ENCODE assay signal across 34 mouse cellular contexts in genomic region chr2:129527916-129528315, GRCm38 (mm10). TPM values are rescaled to one million over a fixed set of nuclear protein-coding genes. Genes with fewer than 3 reads are reported as not detected.
DNase-seq lines count a peak whose midpoint lies in the region; ATAC-seq lines count a peak whose summit lies in the region.
"Had no signal": no experiment of that assay in that cellular context is flagged by ENCODE, and none has a peak within 500 bp of the region (broad histone marks: within the 10 kb centered on the region; RNA-seq: fewer than 3 reads in every experiment).

No protein-coding gene starts in this region.

- 81% methylated on average over 4 of the region's 4 CpGs for WGBS in stomach, embryonic 16.5 days

- no peak overlapping the region for H3K4me2 ChIP-seq in stomach, embryonic 16.5 days (ENCODE audit: low read depth, low read length)
- H3K4me2 ChIP-seq: heart, embryonic 13.5 days; hindbrain, embryonic 14.5 days had no signal

- peak overlapping the region; percentile 68 for H3K27ac ChIP-seq in stomach, embryonic 16.5 days (ENCODE audit: low read length)
- H3K27ac ChIP-seq: gastrocnemius, adult 2 months; heart, embryonic 10.5 days; heart, embryonic 13.5 days; hindbrain, embryonic 14.5 days; hindbrain, postnatal 0 days had no signal

- no peaks in the 10 kb centered on the region for H3K36me3 ChIP-seq in stomach, embryonic 16.5 days (ENCODE audit: control insufficient read depth, insufficient read depth, low read length)
- H3K36me3 ChIP-seq: heart, embryonic 10.5 days; heart, embryonic 13.5 days had no signal

- no peak overlapping the region for H3K9ac ChIP-seq in stomach, embryonic 16.5 days (ENCODE audit: low read length)
- H3K9ac ChIP-seq: forebrain, postnatal 0 days; heart, embryonic 13.5 days; hindbrain, embryonic 14.5 days had no signal

- peaks cover 29% of the 10 kb centered on the region for H3K4me1 ChIP-seq in stomach, embryonic 16.5 days (ENCODE audit: control insufficient read depth, insufficient read depth, low read length)

- no peaks in the 10 kb centered on the region for H3K27me3 ChIP-seq in stomach, embryonic 16.5 days (ENCODE audit: control insufficient read depth, insufficient read depth, low read length)
- H3K27me3 ChIP-seq: heart, embryonic 13.5 days had no signal

- no peak overlapping the region for H3K4me3 ChIP-seq in stomach, embryonic 16.5 days (replicated peaks; ENCODE audit: low read length)
- H3K4me3 ChIP-seq: gastrocnemius, adult 2 months; heart, adult 2 months; heart, embryonic 10.5 days; heart, embryonic 13.5 days had no signal

- DNase-seq in heart, adult 11 months = peak; percentile 82
- DNase-seq in heart, adult 18-20 months = no peak
- DNase-seq in layer of hippocampus, adult 9-11 months = peak; percentile 69
- no peak for DNase-seq in layer of hippocampus, postnatal 36 days
- DNase-seq in urinary bladder, postnatal 25 days (ENCODE audit: low spot score) = peak; percentile 0
- no peak for DNase-seq in urinary bladder, adult 18-20 months (ENCODE audit: low spot score in 2 of 2)
- DNase-seq in lung, postnatal 36 days = no peak
- DNase-seq: adrenal gland, adult 2 months; adrenal gland, postnatal 14 days; cerebellum, adult 11-12 months; cerebellum, postnatal 10 days; cerebellum, postnatal 36 days; embryo, embryonic 11 days; forebrain, postnatal 0 days; gastrocnemius, adult 2 months; gastrocnemius, postnatal 14 days; heart, adult 2 months; heart, postnatal 14 days; heart, postnatal 4 days had no signal

- no peak for ATAC-seq in stomach, embryonic 16.5 days (ENCODE audit: insufficient read depth, low FRiP score)
- ATAC-seq: CD4-positive, CD25-positive, alpha-beta regulatory T cell, adult 4 months; forebrain, embryonic 14.5 days; forebrain, postnatal 0 days; hindbrain, postnatal 0 days had no signal

- no peaks in the 10 kb centered on the region for H3K9me3 ChIP-seq in stomach, embryonic 16.5 days (replicated peaks; ENCODE audit: control insufficient read depth, low read length)
- H3K9me3 ChIP-seq: heart, embryonic 10.5 days; heart, embryonic 13.5 days had no signal

RNA-seq across cellular contexts. Expression of gene F830045P16Rik, which starts 8.5 kb away (rescaled TPM):
- total RNA-seq in heart, adult 18-20 months (2021) = not detected
- total RNA-seq in layer of hippocampus, postnatal 36 days (2021) = under 1 TPM; 0.20 to 0.35 TPM
- polyA plus RNA-seq in stomach, embryonic 16.5 days (2015; fragmentation: Nextera tagmentation; extraction: Ambion mirVana) = not detected in 2 replicates
- total RNA-seq: adrenal gland, adult 2 months; adrenal gland, postnatal 14 days; adrenal gland, postnatal 4 days; forebrain, postnatal 0 days; gastrocnemius, adult 2 months; gastrocnemius, postnatal 14 days; heart, postnatal 4 days; hindbrain, postnatal 0 days; MEL had no signal
- polyA plus RNA-seq: adrenal gland, adult 2 months; C2C12; CD4-positive, CD25-positive, alpha-beta regulatory T cell, adult 4 months; cortical plate, adult 2 months; embryonic facial prominence, embryonic 11.5 days; forebrain, embryonic 11.5 days; forebrain, embryonic 14.5 days; forebrain, postnatal 0 days; heart, adult 2 months; heart, embryonic 13.5 days; heart, embryonic 16.5 days; hindbrain, embryonic 11.5 days; hindbrain, embryonic 14.5 days; hindbrain, postnatal 0 days had no signal

Comparison
In these comparisons a context has a peak if more than half of its experiments do, and no peak if none do; other contexts are left out.
1. DNase-seq: peak in heart, adult 11 months (single experiment), layer of hippocampus, adult 9-11 months (single experiment) and urinary bladder, postnatal 25 days (single experiment); none in heart, adult 18-20 months (0 of 2), layer of hippocampus, postnatal 36 days (0 of 2), urinary bladder, adult 18-20 months (0 of 2) and lung, postnatal 36 days (single experiment).